Mouse (Mus musculus) liver, embryonic 12.5 days (tissue): ENCODE measurements around the gene Dlg2. TPM values are rescaled to one million over a fixed set of nuclear protein-coding genes. Genes with fewer than 3 reads are reported as not detected.
A peak's percentile ranks its signal among the peaks of the same experiment; 100 is the strongest.

Source experiments
- ATAC-seq: fragments of 200-750 bp; cut with Nextera tagmentation; 2 replicates; pipeline ENCODE4 v1.8.0; 2017; ENCODE audit warnings: moderate number of reproducible peaks, mild to moderate bottlenecking, moderate library complexity
- H3K27ac ChIP-seq: fragments of 300-500 bp; sonication (generic); 2 replicates; pipeline ENCODE4 v1.5.1; 2016; ENCODE audit warnings: mild to moderate bottlenecking
- H3K27me3 ChIP-seq: fragments of 300-500 bp; sonication (generic); replicated peaks from 2 replicates; pipeline ENCODE4 v1.6.1; 2016; ENCODE audit warnings: mild to moderate bottlenecking, moderate library complexity
- H3K36me3 ChIP-seq: fragments of 300-500 bp; sonication (generic); 2 replicates; pipeline ENCODE4 v1.6.1; 2016; ENCODE audit warnings: mild to moderate bottlenecking, moderate library complexity
- H3K4me1 ChIP-seq: fragments of 300-500 bp; sonication (generic); 2 replicates; pipeline ENCODE4 v1.6.1; 2016
- H3K4me2 ChIP-seq: fragments of 300-500 bp; sonication (generic); 2 replicates; pipeline ENCODE4 v1.6.1; 2016; ENCODE audit warnings: mild to moderate bottlenecking, moderate library complexity
- H3K4me3 ChIP-seq: fragments of 300-500 bp; sonication (generic); 2 replicates; pipeline ENCODE4 v1.5.1; 2016; ENCODE audit warnings: mild to moderate bottlenecking, moderate library complexity
- H3K9ac ChIP-seq: fragments of 300-500 bp; sonication (generic); 2 replicates; pipeline ENCODE4 v1.6.1; 2016; ENCODE audit warnings: mild to moderate bottlenecking, moderate library complexity
- H3K9me3 ChIP-seq: fragments of 300-500 bp; sonication (generic); replicated peaks from 2 replicates; pipeline ENCODE4 v1.6.1; 2016; ENCODE audit warnings: mild to moderate bottlenecking, moderate library complexity
- WGBS: fragments of 180-500 bp; shearing (Covaris S2); methylation state at CpG from one replicate; pipeline ENCODE4 v1.1.7; 2016; ENCODE audit not compliant: insufficient replicate concordance; 5-methylcytosine and 5-hydroxymethylcytosine counted together
- polyA plus RNA-seq: library from polyadenylated mRNA; unstranded; fragments of >200 nt; fragmentation: Nextera tagmentation; extraction: Ambion mirVana; gene quantifications from 2 replicates; pipeline ENCODE4 v1.2.1, GENCODE M21; 2016

Dlg2 gene
- polyA plus RNA-seq, 1 experiment from 2014 or later: 1.1 TPM

DNA sequence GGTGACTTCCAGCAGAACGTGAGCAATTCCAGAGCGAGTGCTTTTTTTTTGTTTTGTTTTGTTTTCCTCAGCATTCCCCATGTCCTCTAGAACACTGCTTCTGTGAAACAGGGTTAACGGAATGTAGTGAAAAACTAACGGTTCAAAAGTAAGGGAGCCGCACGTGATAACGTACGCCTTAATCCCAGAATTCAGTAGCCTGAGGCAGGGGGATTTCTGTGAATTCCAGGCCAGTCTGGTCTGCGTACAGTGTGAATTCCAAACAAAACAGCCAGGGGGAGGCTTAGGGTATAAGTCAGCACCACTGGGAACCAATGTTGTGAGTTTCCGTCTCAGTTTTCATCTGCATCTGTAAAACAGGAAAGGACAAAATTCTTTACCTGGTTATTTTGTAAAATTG is 19.0 kb upstream of the Dlg2 start:
- peak; percentile 24 for ATAC-seq

DNA sequence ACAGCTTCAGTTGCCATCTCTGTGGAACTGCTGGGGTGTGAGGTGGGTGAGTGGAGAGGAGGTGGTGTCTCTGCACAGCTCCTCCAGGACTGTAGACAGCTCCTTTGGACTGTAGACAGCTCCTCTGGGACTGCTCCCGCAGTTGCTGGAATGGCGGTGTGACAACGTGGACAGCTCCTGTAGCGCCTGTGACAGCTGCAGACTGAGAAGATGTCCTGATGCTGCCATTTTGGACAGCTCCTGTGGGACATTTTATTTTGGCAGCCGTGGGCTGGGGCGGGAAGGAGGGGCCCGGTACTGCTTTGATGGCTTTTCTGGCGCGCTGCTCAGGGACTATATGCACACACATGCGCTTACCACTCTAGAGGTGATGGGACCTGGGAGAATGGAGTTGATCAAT is 16.1 kb upstream of the Dlg2 start:
- no peaks in the 10 kb centered on the region for H3K36me3 ChIP-seq
- no peaks in the 10 kb centered on the region for H3K9me3 ChIP-seq
- no peak overlapping the region for H3K9ac ChIP-seq
- no peak overlapping the region for H3K27ac ChIP-seq
- ATAC-seq: no peak
- no peak overlapping the region for H3K4me3 ChIP-seq
- peaks cover 33% of the 10 kb centered on the region for H3K4me1 ChIP-seq
- peak overlapping the region; percentile 49 for H3K4me2 ChIP-seq
- 50% methylated on average over 10 of the region's 10 CpGs for WGBS
- no peaks in the 10 kb centered on the region; the same call in 1 of the 2 replicates for H3K27me3 ChIP-seq

More for the DNA sequence above, 19.0 kb upstream of the Dlg2 start:
- Histone ChIP-seq H3K27ac (peak overlapping the region; percentile 87), H3K36me3 (peaks cover 18% of the 10 kb centered on the region), H3K4me3 (peak overlapping the region; percentile 78), H3K9me3 (no peaks in the 10 kb centered on the region), H3K4me2 (peak overlapping the region; percentile 80), H3K27me3 (no peaks in the 10 kb centered on the region; the same call in 1 of the 2 replicates), H3K9ac (peak overlapping the region; percentile 75), H3K4me1 (peaks cover 33% of the 10 kb centered on the region)
- WGBS: 8% methylated on average over 10 of the region's 10 CpGs

DNA sequence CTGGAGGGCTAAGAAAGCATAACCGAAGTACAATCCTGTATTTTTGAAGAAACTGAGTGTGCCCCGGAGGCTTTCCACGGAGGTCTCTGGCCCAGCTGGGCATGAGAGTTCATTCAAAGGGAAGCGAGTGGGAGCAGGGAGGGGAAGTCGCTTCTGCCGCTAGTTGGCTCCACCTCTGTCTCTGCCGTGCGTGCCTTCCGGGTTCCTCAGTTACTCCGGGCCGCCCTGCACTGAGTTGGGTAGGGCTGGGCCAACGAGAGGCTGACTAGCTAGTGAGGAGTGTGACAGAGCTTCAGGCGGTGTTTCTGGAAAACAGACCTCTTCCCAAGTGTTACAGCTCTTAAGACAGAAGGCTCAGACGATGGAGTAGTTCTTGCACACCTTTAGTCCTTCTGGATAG is 15.5 kb upstream of the Dlg2 start:
- WGBS: 15% methylated on average over 14 of the region's 14 CpGs
- no peak overlapping the region for H3K27ac ChIP-seq
- no peaks in the 10 kb centered on the region for H3K36me3 ChIP-seq
- H3K27me3 ChIP-seq: no peaks in the 10 kb centered on the region; the same call in 1 of the 2 replicates
- no peak overlapping the region for H3K4me3 ChIP-seq
- no peak overlapping the region for H3K9ac ChIP-seq
- peak overlapping the region; percentile 49 for H3K4me2 ChIP-seq
- H3K9me3 ChIP-seq: no peaks in the 10 kb centered on the region
- peaks cover 28% of the 10 kb centered on the region for H3K4me1 ChIP-seq
- peak; percentile 60 for ATAC-seq

DNA sequence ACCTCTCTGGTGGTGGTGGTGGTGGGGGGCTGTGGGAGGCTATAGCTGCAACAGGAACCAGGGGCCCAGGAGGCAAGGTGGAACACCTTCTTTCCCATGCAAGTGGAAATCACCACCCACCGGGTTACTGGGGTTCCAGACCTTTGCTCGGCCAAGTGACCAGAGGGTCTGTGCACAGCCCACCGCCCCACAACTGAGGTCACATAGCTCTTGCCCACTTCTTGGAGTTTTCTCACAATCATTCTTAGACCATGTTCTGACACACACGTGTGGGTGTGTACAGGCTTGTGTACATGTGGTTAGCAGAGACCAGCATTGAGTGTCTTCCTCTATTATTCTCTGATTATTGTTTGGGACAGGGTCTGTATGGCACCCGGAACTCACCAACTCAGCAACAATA is 15.0 kb upstream of the Dlg2 start:
- ATAC-seq: no peak
- Histone ChIP-seq H3K36me3 (no peaks in the 10 kb centered on the region), H3K4me2 (peak overlapping the region; percentile 49), H3K27ac (no peak overlapping the region), H3K4me1 (peaks cover 23% of the 10 kb centered on the region; the same call in 1 of the 2 replicates), H3K9me3 (no peaks in the 10 kb centered on the region), H3K9ac (no peak overlapping the region), H3K27me3 (no peaks in the 10 kb centered on the region; the same call in 1 of the 2 replicates), H3K4me3 (no peak overlapping the region)
- 79% methylated on average over 5 of the region's 5 CpGs for WGBS

DNA sequence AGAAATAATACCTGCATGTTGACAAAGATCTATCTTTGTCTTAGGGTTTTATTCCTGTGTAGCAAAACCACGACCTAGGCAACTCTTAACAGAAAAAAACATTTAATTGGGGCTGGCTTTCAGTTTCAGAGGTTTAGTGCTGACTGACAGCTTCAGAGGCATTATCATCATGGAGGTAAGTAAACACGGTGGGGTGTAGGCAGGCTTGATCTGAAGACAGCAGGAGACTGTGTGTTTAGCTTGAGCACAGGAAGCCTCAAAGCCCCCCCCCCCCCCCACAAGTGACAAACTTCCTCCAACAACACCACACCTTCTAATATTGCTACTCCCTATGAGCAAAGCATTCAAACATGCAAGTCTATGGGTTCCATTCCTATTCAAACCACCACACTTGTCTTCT is 3.0 kb upstream of the Dlg2 start:
- no peak for ATAC-seq
- 26% methylated on average over 2 of the region's 2 CpGs for WGBS
- Histone ChIP-seq H3K9ac (no peak overlapping the region), H3K27me3 (no peaks in the 10 kb centered on the region; the same call in 1 of the 2 replicates), H3K36me3 (peaks cover 26% of the 10 kb centered on the region), H3K4me1 (peaks cover 26% of the 10 kb centered on the region), H3K4me2 (no peak overlapping the region), H3K4me3 (no peak overlapping the region), H3K9me3 (no peaks in the 10 kb centered on the region), H3K27ac (no peak overlapping the region)

DNA sequence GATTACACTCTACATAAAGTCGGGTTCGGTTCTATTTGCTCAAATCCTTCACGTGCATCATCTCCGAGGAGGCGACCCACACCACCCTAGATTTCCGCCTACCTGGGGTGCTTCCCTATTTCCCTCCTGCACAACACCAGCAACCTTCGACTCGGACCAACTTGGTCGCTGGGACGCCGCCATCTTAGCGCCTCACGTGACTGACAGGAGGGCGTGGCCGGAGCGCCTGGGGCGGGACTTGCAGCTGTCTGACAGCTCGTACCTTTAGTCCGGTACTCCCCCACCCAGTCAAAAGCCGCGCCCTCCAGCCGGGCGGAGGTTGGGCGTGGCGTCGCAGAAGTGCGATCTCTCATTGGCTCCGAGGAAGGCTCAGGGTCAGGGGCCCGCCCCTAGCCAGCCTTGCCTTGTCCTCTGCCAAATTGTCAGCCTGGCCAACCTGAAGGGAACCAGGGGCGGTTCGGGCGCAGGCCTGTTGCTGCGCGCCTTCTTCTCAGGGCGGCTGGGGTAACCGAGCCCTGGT is 619 bp upstream of the Dlg2 start, which contains the start of gene Tmem126b:
Tmem126b (minus strand) TSS at position 209 of the 520 bp plus-strand sequence.
- H3K27ac ChIP-seq: peak within 1 kb of the TSS; percentile 76
- peak within 1 kb of the TSS; percentile 93 for H3K4me2 ChIP-seq
- H3K4me1 ChIP-seq: peaks cover 26% of the 10 kb centered on the region
- no peaks in the 10 kb centered on the region for H3K9me3 ChIP-seq
- peak; percentile 100 for ATAC-seq
- peaks cover 8% of the 10 kb centered on the region for H3K36me3 ChIP-seq
- WGBS: under 1% methylated on average over 36 of the region's 36 CpGs
- H3K27me3 ChIP-seq: peaks cover 4% of the 10 kb centered on the region; the same call in 1 of the 2 replicates
- peak within 1 kb of the TSS; percentile 82 for H3K9ac ChIP-seq
- peak within 1 kb of the TSS; percentile 75 for H3K4me3 ChIP-seq

- no peak for ATAC-seq
- WGBS: 75% methylated on average over 2 of the region's 2 CpGs
- Histone ChIP-seq H3K4me1 (no peaks in the 10 kb centered on the region), H3K9me3 (no peaks in the 10 kb centered on the region), H3K4me2 (no peak overlapping the region), H3K9ac (no peak overlapping the region), H3K27ac (no peak overlapping the region), H3K36me3 (no peaks in the 10 kb centered on the region), H3K4me3 (no peak overlapping the region), H3K27me3 (0 out of 2 replicates have a peak, but pooled peaks cover 6% of the 10 kb centered on the region)
These were observed 6.1 kb downstream of the Dlg2 start for GRCm38 (mm10) chr7:90482607-90483006.

DNA sequence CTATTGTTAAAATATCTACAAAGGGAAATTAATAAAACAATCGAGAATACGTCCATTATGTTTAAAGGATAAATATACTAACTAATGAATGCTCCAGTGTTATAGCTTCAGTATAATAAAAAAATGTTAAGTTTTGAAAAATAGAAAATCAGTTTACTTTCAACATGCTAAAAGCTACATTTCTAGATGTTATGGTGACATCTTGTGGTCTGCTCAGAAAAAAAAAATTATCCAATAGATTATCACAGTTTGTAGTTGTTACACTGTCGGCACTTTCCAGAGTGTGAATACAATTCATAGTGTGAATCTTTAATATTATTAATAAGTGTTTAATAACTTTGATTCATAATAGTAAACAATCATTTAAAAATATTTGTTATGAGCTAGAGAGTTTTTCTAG is 31.7 kb downstream of the Dlg2 start:
- no peak overlapping the region for H3K4me3 ChIP-seq
- H3K4me2 ChIP-seq: no peak overlapping the region
- no peaks in the 10 kb centered on the region for H3K27me3 ChIP-seq
- no peaks in the 10 kb centered on the region for H3K4me1 ChIP-seq
- ATAC-seq: no peak
- no peak overlapping the region for H3K27ac ChIP-seq
- no peaks in the 10 kb centered on the region for H3K36me3 ChIP-seq
- H3K9me3 ChIP-seq: no peaks in the 10 kb centered on the region
- 52% methylated on average over 3 of the region's 3 CpGs for WGBS
- no peak overlapping the region for H3K9ac ChIP-seq

GRCm38 (mm10) chr7:90512293-90512692 is 35.8 kb downstream of the Dlg2 start:
- Histone ChIP-seq H3K9ac (no peak overlapping the region), H3K9me3 (no peaks in the 10 kb centered on the region), H3K4me3 (no peak overlapping the region), H3K27ac (no peak overlapping the region), H3K4me2 (no peak overlapping the region), H3K4me1 (no peaks in the 10 kb centered on the region), H3K36me3 (no peaks in the 10 kb centered on the region), H3K27me3 (no peaks in the 10 kb centered on the region)
- no peak for ATAC-seq

DNA sequence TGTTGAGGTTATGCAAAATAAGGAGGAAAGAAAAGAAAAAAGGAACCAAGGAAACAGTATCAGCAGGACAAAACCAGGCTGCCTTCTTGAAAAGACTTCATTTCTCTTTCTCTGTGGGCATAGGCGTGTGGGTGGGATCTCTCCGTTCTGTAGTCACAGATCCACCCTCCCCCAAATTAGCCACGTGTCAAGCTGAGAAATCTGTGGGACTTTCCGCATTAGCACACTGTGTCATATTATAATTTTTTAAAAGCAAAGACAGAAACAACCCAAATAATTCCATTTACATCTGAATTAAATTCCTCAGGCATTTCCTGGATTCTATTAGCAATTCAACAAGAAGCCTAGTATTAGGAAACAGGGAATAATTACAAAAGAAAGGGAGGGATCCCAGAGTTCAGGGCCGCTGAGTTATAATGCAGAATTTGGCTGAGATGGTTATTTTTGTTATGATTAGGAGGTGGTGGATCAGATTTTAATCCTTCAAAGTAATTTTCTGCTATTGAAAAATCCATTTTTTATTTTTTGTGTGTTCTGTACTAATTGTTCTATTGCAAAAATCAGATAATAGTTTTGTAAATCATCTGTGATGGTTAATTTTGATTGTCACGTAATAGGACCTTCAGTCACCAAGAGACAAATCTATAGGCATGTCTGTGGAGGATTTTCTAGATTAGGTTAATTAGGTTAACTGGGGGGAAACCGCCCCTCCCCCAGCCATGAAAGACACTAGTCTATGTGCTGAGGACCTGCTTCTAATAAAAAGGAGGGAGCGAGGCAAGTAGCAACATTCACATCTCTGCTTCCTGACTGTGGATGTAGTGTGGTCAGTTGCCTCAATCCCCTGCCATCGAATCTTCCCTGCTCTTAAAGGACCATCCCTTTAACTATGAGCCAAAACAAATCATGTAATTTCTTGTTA is 63.3 kb downstream of the Dlg2 start:
- no peak for ATAC-seq
- Histone ChIP-seq H3K9ac (no peak overlapping the region), H3K9me3 (no peaks in the 10 kb centered on the region), H3K36me3 (no peaks in the 10 kb centered on the region), H3K27ac (no peak overlapping the region), H3K4me1 (no peaks in the 10 kb centered on the region), H3K4me2 (no peak overlapping the region), H3K4me3 (no peak overlapping the region), H3K27me3 (no peaks in the 10 kb centered on the region)
- WGBS: 61% methylated on average over 9 of the region's 9 CpGs

- ATAC-seq: no peak
- no peaks in the 10 kb centered on the region for H3K36me3 ChIP-seq
- no peak overlapping the region for H3K9ac ChIP-seq
- WGBS: 62% methylated on average over 2 of the region's 2 CpGs
- no peak overlapping the region for H3K4me2 ChIP-seq
- H3K9me3 ChIP-seq: no peaks in the 10 kb centered on the region
- H3K27me3 ChIP-seq: no peaks in the 10 kb centered on the region
- H3K4me3 ChIP-seq: no peak overlapping the region
- no peak overlapping the region for H3K27ac ChIP-seq
- no peaks in the 10 kb centered on the region for H3K4me1 ChIP-seq
These were observed 64.4 kb downstream of the Dlg2 start for GRCm38 (mm10) chr7:90540811-90541323.

DNA sequence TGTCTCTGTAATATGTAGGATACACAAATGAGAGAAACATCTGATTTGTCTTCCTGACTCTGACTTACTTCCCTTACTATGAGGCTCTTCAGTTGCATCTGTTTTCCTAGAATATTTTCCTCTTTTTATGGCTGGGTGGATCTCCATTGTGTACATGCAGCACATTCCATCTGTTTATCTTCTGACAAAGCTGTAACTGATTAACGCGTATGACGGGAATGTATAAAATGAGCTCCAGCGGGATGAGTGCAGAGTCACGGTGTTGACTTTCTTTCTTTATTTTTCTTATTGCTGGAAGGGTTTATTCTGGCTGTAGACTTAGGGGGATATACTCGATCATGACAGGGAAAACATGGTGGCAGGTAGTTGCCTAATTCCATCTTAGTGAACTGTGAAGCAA is 76.9 kb downstream of the Dlg2 start:
- ATAC-seq: no peak
- H3K4me1 ChIP-seq: no peaks in the 10 kb centered on the region

More for the DNA sequence above, 76.9 kb downstream of the Dlg2 start:
- H3K27ac ChIP-seq: no peak overlapping the region
- no peak overlapping the region for H3K4me3 ChIP-seq
- H3K27me3 ChIP-seq: no peaks in the 10 kb centered on the region
- no peaks in the 10 kb centered on the region for H3K36me3 ChIP-seq
- H3K4me2 ChIP-seq: no peak overlapping the region
- WGBS: 80% methylated on average over 6 of the region's 6 CpGs
- no peak overlapping the region for H3K9ac ChIP-seq
- no peaks in the 10 kb centered on the region for H3K9me3 ChIP-seq
